Mouse (Mus musculus): ENCODE measurements at regions not wholly inside any gene's neighbourhood (a gene's known extent, or its start where the extent isn't known, plus 50 kb on each side); places are given as distances from the start of the nearest gene placed in this dataset.

- H3K9ac ChIP-seq (ENCODE audit: low read depth, low read length): no peak overlapping the region
Measured at GRCm38 (mm10) chr11:26971161-26971560, 377.4 kb upstream of the Vrk2 start.

GRCm38 (mm10) chr11:26967427-26967826 is 373.6 kb upstream of the Vrk2 start:
- Histone ChIP-seq H3K9me3 (ENCODE audit: control insufficient read depth) (no peaks in the 10 kb centered on the region), H3K27me3 (replicated peaks; ENCODE audit: control insufficient read depth, insufficient read depth, low read length) (no peaks in the 10 kb centered on the region), H3K36me3 (ENCODE audit: control insufficient read depth, insufficient read depth) (no peaks in the 10 kb centered on the region), H3K4me1 (replicated peaks; ENCODE audit: control insufficient read depth, insufficient read depth, low read length) (no peaks in the 10 kb centered on the region), H3K9ac (ENCODE audit: low read depth, low read length) (no peak overlapping the region), H3K27ac (ENCODE audit: low read depth, low read length) (no peak overlapping the region), H3K4me2 (replicated peaks; ENCODE audit: low read depth) (no peak overlapping the region), H3K4me3 (ENCODE audit: low read depth, low read length) (no peak overlapping the region)
- ATAC-seq: no peak
- no peak for TF ChIP-seq CTCF (IDR thresholded peaks at IDR 0.05; ENCODE audit: low read depth)
- WGBS: 75% methylated on average over 4 of the region's 4 CpGs

More at GRCm38 (mm10) chr11:26971161-26971560, 377.4 kb upstream of the Vrk2 start:
- no peaks in the 10 kb centered on the region for H3K4me1 ChIP-seq (replicated peaks; ENCODE audit: control insufficient read depth, insufficient read depth, low read length)
- no peak for TF ChIP-seq CTCF (IDR thresholded peaks at IDR 0.05; ENCODE audit: low read depth)
- H3K27ac ChIP-seq (ENCODE audit: low read depth, low read length): no peak overlapping the region
- H3K4me3 ChIP-seq (ENCODE audit: low read depth, low read length): no peak overlapping the region
- H3K36me3 ChIP-seq (ENCODE audit: control insufficient read depth, insufficient read depth): no peaks in the 10 kb centered on the region
- no peaks in the 10 kb centered on the region for H3K27me3 ChIP-seq (replicated peaks; ENCODE audit: control insufficient read depth, insufficient read depth, low read length)
- H3K9me3 ChIP-seq (ENCODE audit: control insufficient read depth): no peaks in the 10 kb centered on the region
- ATAC-seq: no peak
- no peak overlapping the region for H3K4me2 ChIP-seq (replicated peaks; ENCODE audit: low read depth)
- 85% methylated on average over 2 of the region's 2 CpGs for WGBS

GRCm38 (mm10) chr11:26962928-26963667 is 369.3 kb upstream of the Vrk2 start:
- Histone ChIP-seq H3K36me3 (ENCODE audit: control insufficient read depth, insufficient read depth) (no peaks in the 10 kb centered on the region), H3K27ac (ENCODE audit: low read depth, low read length) (no peak overlapping the region), H3K27me3 (replicated peaks; ENCODE audit: control insufficient read depth, insufficient read depth, low read length) (no peaks in the 10 kb centered on the region), H3K9ac (ENCODE audit: low read depth, low read length) (no peak overlapping the region), H3K9me3 (ENCODE audit: control insufficient read depth) (no peaks in the 10 kb centered on the region), H3K4me1 (replicated peaks; ENCODE audit: control insufficient read depth, insufficient read depth, low read length) (no peaks in the 10 kb centered on the region), H3K4me2 (replicated peaks; ENCODE audit: low read depth) (no peak overlapping the region), H3K4me3 (ENCODE audit: low read depth, low read length) (no peak overlapping the region)
- no peak for ATAC-seq
- WGBS: 46% methylated on average over 8 of the region's 8 CpGs
- TF ChIP-seq CTCF (IDR thresholded peaks at IDR 0.05; ENCODE audit: low read depth): no peak

GRCm38 (mm10) chr11:26962040-26962927 is 368.5 kb upstream of the Vrk2 start:
- WGBS: 65% methylated on average over 18 of the region's 18 CpGs
- Histone ChIP-seq H3K27ac (ENCODE audit: low read depth, low read length) (no peak overlapping the region), H3K4me1 (replicated peaks; ENCODE audit: control insufficient read depth, insufficient read depth, low read length) (no peaks in the 10 kb centered on the region), H3K36me3 (ENCODE audit: control insufficient read depth, insufficient read depth) (no peaks in the 10 kb centered on the region), H3K9me3 (ENCODE audit: control insufficient read depth) (no peaks in the 10 kb centered on the region), H3K9ac (ENCODE audit: low read depth, low read length) (no peak overlapping the region), H3K27me3 (replicated peaks; ENCODE audit: control insufficient read depth, insufficient read depth, low read length) (no peaks in the 10 kb centered on the region), H3K4me3 (ENCODE audit: low read depth, low read length) (no peak overlapping the region), H3K4me2 (replicated peaks; ENCODE audit: low read depth) (no peak overlapping the region)
- no peak for TF ChIP-seq CTCF (IDR thresholded peaks at IDR 0.05; ENCODE audit: low read depth)
- ATAC-seq: no peak

- Histone ChIP-seq H3K36me3 (ENCODE audit: control insufficient read depth, insufficient read depth) (no peaks in the 10 kb centered on the region), H3K9ac (ENCODE audit: low read depth, low read length) (no peak overlapping the region), H3K27ac (ENCODE audit: low read depth, low read length) (no peak overlapping the region), H3K4me1 (replicated peaks; ENCODE audit: control insufficient read depth, insufficient read depth, low read length) (no peaks in the 10 kb centered on the region), H3K4me2 (replicated peaks; ENCODE audit: low read depth) (no peak overlapping the region), H3K9me3 (ENCODE audit: control insufficient read depth) (no peaks in the 10 kb centered on the region), H3K27me3 (replicated peaks; ENCODE audit: control insufficient read depth, insufficient read depth, low read length) (no peaks in the 10 kb centered on the region), H3K4me3 (ENCODE audit: low read depth, low read length) (no peak overlapping the region)
- peak; percentile 90 for ATAC-seq
- TF ChIP-seq CTCF (IDR thresholded peaks at IDR 0.05; ENCODE audit: low read depth): peak; percentile 88
- 11% methylated on average over 5 of the region's 5 CpGs for WGBS
Measured at GRCm38 (mm10) chr11:26961336-26961980, 367.7 kb upstream of the Vrk2 start.

- TF ChIP-seq CTCF (IDR thresholded peaks at IDR 0.05; ENCODE audit: low read depth): no peak
- no peaks in the 10 kb centered on the region for H3K36me3 ChIP-seq (ENCODE audit: control insufficient read depth, insufficient read depth)
- no peaks in the 10 kb centered on the region for H3K27me3 ChIP-seq (replicated peaks; ENCODE audit: control insufficient read depth, insufficient read depth, low read length)
- no peak overlapping the region for H3K9ac ChIP-seq (ENCODE audit: low read depth, low read length)
- no peak overlapping the region for H3K4me3 ChIP-seq (ENCODE audit: low read depth, low read length)
- 68% methylated on average over 3 of the region's 3 CpGs for WGBS
- no peak overlapping the region for H3K27ac ChIP-seq (ENCODE audit: low read depth, low read length)
- ATAC-seq: no peak
- H3K4me2 ChIP-seq (replicated peaks; ENCODE audit: low read depth): no peak overlapping the region
- no peaks in the 10 kb centered on the region for H3K4me1 ChIP-seq (replicated peaks; ENCODE audit: control insufficient read depth, insufficient read depth, low read length)
- no peaks in the 10 kb centered on the region for H3K9me3 ChIP-seq (ENCODE audit: control insufficient read depth)
Measured at GRCm38 (mm10) chr11:26956153-26956552, 362.4 kb upstream of the Vrk2 start.
